Mouse (Mus musculus): ENCODE data around the gene Mgp. TPM values are rescaled to one million over a fixed set of nuclear protein-coding genes. Genes with fewer than 3 reads are reported as not detected.

The Mgp gene
- polyA plus RNA-seq (2015; fragmentation: Nextera tagmentation; extraction: Ambion mirVana), result 30.1 and 32.9 TPM in 2 replicates

DNA sequence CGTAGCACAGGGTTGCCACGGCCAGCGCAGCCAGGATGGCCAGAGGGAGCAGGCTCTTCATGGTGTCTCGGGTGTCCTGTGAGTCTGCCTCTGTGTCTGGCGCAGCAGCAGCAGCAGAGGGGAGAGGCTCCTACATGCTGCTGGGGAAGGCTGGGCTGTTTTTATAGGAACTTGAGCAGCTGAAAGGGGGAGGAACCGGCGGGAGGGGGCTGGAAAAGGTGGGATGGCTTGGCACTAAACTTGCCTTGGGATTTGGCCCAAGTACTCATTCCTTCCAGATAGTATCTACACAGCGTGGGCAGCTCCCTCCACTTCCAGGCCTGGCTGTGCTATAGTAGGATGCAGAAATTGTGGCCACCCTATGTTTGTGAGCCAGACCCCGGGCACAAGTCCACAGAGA, at the start of gene Mgp:
TSS of gene Mgp (minus strand) at position 154 of the 400 bp plus-strand sequence.
- Histone ChIP-seq H3K9me3 (no peaks in the 10 kb centered on the region), H3K4me2 (no peak within 1 kb of the TSS), H3K27ac (replicated peaks) (no peak within 1 kb of the TSS), H3K27me3 (no peaks in the 10 kb centered on the region), H3K4me1 (replicated peaks) (peaks cover 3% of the 10 kb centered on the region; the same call in 1 of the 2 replicates), H3K9ac (no peak within 1 kb of the TSS), H3K36me3 (no peaks in the 10 kb centered on the region), H3K4me3 (no peak within 1 kb of the TSS)
- WGBS, result 50% methylated on average over 9 of the region's 9 CpGs
- no peak for ATAC-seq (ENCODE audit: low read depth)

DNA sequence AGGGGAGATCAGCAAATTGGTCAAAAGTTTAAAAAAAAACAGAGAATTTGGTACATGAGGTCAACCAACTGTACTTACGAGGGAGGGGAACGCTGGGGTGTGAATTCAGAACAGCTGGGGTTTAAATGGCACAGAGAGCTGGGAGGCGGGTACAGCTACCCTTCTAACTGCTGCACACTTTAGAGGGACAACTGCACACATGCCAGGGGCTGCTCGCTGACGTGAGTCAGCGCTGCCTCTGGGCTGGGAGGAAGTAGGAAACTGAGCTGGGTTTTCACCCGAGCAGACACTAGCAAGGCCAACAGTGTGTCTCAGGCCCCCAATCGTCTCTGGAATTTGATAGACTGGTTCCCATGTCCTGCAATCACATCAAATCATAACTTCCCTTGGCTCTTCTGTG, 49.4 kb upstream of the Mgp start:
- ATAC-seq (ENCODE audit: low read depth), result no peak
- Histone ChIP-seq H3K9ac (no peak overlapping the region), H3K36me3 (no peaks in the 10 kb centered on the region), H3K9me3 (no peaks in the 10 kb centered on the region), H3K4me2 (no peak overlapping the region), H3K4me3 (no peak overlapping the region), H3K27me3 (no peaks in the 10 kb centered on the region), H3K27ac (replicated peaks) (no peak overlapping the region), H3K4me1 (replicated peaks) (no peaks in the 10 kb centered on the region)
- 83% methylated on average over 8 of the region's 8 CpGs for WGBS

DNA sequence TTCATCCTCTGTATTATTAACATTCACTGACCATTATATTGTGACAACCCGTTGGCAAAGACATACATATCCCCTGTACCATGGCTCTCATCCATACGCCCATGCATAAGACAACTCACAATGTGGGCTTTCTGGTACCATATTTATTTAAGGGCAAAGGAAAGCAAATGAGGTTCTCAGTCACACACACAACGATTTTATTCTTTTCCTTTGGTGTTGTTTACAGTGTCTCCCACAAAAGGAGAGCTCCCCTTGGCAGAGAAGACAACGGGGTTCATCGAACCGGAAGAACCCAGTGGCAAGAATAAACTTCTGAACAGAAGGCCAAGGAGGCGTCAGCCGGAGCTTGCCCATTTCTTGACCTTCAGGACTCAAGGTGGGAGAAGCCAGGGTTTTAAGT, 47.9 kb upstream of the Mgp start, which contains the start of gene Pde6h:
TSS of gene Pde6h (plus strand) at position 301 of the 400 bp plus-strand sequence.
- Histone ChIP-seq H3K27me3 (no peaks in the 10 kb centered on the region), H3K4me1 (replicated peaks) (no peaks in the 10 kb centered on the region), H3K4me3 (no peak within 1 kb of the TSS), H3K4me2 (no peak within 1 kb of the TSS), H3K9ac (no peak within 1 kb of the TSS), H3K9me3 (no peaks in the 10 kb centered on the region), H3K36me3 (no peaks in the 10 kb centered on the region), H3K27ac (replicated peaks) (no peak within 1 kb of the TSS)
- 87% methylated on average over 8 of the region's 8 CpGs for WGBS
- no peak for ATAC-seq (ENCODE audit: low read depth)

DNA sequence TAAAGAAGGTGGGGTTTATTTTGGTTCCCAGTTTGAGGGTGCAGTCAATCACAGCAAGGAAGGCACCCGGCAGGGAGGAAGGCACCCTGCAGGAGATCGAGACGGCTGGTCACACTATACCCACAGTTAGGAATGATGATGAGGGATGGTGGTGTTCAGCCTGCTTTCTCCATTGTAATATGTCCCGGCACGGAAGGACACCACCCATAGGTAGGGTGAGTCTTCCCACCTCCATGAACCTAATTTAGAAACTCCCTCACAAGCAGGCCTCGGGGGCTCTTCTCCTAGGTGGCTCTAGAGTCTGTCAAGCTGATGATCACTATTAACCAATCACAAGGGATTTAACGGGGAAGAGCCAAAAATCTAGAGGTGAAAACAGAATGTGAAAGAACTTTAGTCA, 47.2 kb upstream of the Mgp start:
- Histone ChIP-seq H3K27ac (replicated peaks) (no peak overlapping the region), H3K4me3 (no peak overlapping the region), H3K9ac (no peak overlapping the region), H3K4me2 (no peak overlapping the region), H3K9me3 (no peaks in the 10 kb centered on the region), H3K27me3 (no peaks in the 10 kb centered on the region), H3K36me3 (no peaks in the 10 kb centered on the region), H3K4me1 (replicated peaks) (no peaks in the 10 kb centered on the region)
- WGBS, result 89% methylated on average over 7 of the region's 7 CpGs
- ATAC-seq (ENCODE audit: low read depth), result no peak

DNA sequence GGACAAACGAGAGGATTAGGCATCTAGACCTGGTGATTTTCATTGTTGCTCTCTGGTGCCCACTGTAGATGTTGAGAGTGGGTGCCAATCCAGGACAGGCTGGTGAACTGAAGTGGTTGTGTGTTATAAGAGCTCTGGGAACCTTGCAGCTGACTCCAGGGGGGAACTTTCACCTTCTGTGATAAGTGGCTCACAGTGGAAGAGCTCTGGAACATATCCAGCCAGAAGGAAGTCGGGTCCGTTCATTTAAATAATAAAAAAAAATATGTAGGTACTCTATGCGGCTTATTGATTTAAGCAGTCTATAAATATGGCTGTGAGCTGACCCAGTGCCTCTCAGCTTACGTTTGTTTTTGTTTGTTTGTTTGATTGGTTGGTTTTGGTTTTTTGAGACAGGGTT, 46.5 kb upstream of the Mgp start, which contains the start of gene Erp27:
TSS of gene Erp27 (minus strand) at position 101 of the 400 bp plus-strand sequence.
- WGBS, result 83% methylated on average over 5 of the region's 5 CpGs

DNA sequence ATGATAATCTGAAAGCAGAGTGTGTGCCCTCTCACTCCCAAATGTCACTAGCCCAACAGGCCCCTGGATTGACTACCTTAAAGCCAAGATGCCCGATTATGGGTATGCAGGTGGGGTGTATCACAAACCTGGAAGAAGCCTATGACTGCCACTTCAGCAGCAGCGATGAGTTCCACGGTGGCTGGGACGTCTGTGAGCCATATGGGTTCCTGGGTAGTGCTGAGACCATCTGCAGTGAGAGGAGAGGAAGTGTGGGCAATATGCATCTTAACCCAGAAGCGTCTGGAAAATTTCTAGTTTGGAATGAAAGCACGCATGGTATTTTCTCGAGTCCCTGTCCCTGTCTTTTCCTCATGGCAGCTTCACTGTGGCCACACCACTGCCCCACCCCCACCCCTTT, 46.0 kb upstream of the Mgp start:
- H3K4me1 ChIP-seq (replicated peaks), result no peaks in the 10 kb centered on the region
- no peaks in the 10 kb centered on the region for H3K9me3 ChIP-seq
- 84% methylated on average over 7 of the region's 7 CpGs for WGBS
- H3K36me3 ChIP-seq, result no peaks in the 10 kb centered on the region
- H3K4me2 ChIP-seq, result no peak overlapping the region
- no peak overlapping the region for H3K27ac ChIP-seq (replicated peaks)
- no peaks in the 10 kb centered on the region for H3K27me3 ChIP-seq
- no peak for ATAC-seq (ENCODE audit: low read depth)
- H3K9ac ChIP-seq, result no peak overlapping the region
- H3K4me3 ChIP-seq, result no peak overlapping the region

More for the DNA sequence above, 46.5 kb upstream of the Mgp start, which contains the start of gene Erp27:
- Histone ChIP-seq H3K27me3 (no peaks in the 10 kb centered on the region), H3K27ac (replicated peaks) (no peak within 1 kb of the TSS), H3K4me1 (replicated peaks) (no peaks in the 10 kb centered on the region), H3K4me2 (no peak within 1 kb of the TSS), H3K9me3 (no peaks in the 10 kb centered on the region), H3K36me3 (no peaks in the 10 kb centered on the region), H3K4me3 (no peak within 1 kb of the TSS), H3K9ac (no peak within 1 kb of the TSS)
- ATAC-seq (ENCODE audit: low read depth), result no peak

DNA sequence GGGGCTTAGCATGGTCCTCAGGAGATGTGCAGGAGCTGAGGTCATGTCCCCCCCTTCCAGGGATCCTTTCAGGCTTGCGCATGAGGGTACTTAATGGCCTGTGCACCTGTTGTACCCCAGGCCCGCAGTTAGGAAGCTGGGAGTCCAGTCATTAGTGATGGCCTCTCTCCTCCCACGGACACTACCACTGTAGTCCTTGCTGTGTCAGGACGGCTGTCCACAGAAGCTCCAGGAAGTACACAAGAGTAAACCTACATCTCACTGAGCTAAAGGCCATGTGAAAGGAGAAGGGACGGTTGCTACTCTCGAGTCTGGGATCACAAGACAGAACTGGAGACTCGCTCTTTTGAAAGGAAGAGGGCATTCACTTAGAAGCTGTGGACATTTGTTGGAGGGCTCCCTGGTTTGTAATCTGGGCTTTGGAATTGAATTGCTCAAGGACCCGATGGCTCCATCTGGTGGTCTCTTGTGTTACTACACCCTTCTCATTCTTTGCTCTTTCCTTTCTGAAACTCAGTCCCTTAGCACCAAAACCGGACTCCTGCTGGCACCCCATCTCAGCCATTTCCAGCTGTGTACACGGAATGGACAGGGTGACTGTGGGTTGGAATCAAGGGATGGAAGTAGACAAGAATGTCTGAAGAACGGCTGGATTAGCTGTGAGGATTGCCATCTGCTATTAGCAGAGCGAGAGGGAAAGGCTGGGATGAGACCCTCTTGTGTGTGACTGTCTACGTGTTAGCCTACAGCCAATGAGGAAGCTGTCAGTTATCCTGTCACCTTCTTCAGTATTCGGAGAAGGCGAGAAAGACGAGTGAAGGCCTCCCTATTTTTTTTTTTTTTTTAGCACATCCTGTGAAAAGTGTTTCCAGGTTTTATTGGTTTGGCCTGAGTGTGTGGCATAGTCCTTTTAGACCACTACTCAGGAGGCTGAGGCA, 45.0 kb upstream of the Mgp start:
- no peaks in the 10 kb centered on the region for H3K27me3 ChIP-seq
- WGBS, result 43% methylated on average over 16 of the region's 16 CpGs
- no peak; the same call in 1 of the 2 replicates for ATAC-seq (ENCODE audit: low read depth)
- no peaks in the 10 kb centered on the region for H3K4me1 ChIP-seq (replicated peaks)
- H3K36me3 ChIP-seq, result no peaks in the 10 kb centered on the region
- H3K4me3 ChIP-seq, result no peak overlapping the region
- no peak overlapping the region for H3K27ac ChIP-seq (replicated peaks)
- no peaks in the 10 kb centered on the region for H3K9me3 ChIP-seq
- no peak overlapping the region for H3K9ac ChIP-seq
- H3K4me2 ChIP-seq, result no peak overlapping the region

DNA sequence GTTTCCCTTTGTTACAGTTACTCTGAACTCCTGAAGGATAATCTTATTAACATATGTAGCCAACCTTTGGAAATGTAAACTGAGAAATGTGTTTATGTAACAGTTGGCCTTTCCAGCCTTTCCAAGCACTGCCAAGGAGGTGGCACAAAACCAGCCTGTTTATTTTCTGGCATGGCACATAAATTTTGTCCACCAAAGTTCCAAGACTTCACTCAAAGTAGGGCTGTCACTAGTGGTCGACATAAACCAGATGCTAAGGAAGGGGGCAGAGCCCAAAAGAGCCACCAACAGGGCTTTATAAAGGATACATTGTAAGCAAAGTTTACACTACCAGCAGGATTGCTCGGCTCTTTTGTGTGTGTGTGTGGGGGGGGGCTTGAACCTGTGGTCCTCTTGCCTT, 42.3 kb upstream of the Mgp start:
- Histone ChIP-seq H3K9me3 (no peaks in the 10 kb centered on the region), H3K27me3 (0 out of 2 replicates have a peak, but pooled peaks cover 5% of the 10 kb centered on the region), H3K27ac (replicated peaks) (no peak overlapping the region), H3K4me2 (no peak overlapping the region), H3K9ac (no peak overlapping the region), H3K4me1 (replicated peaks) (peaks cover 8% of the 10 kb centered on the region), H3K36me3 (no peaks in the 10 kb centered on the region), H3K4me3 (no peak overlapping the region)
- ATAC-seq (ENCODE audit: low read depth), result no peak
- 2% methylated on average over 2 of the region's 2 CpGs for WGBS

DNA sequence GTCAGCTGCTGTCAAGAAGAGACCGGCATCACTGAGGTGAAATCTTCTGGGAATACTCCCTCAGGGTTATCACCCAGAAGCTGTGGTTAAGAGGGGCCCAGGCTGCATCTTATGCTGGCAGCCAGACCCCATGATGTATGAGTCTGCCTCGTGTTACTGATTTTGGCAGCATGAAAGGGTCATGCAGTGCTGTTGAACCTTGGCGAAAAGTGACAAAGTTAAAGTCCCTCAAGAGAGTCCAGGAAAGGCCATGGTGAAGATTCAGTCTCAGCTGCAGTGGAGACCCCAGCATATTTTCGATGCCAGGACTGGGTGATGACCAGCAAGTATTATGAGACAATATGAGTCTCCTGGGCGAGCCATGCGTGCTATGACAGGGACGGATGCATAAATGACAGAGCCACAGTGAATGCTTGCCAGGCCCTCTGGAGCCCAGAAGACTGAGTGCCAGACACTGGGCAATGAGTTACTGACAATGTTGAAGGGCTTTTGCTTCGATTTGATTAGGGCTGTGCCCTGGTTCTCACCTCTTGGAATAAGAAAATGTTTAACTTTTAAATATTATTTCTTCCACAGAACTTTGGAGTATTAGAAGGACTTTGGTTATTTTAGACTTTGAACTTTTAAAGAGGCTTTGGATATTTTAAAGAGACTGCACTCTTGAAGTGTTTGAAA, 40.2 kb upstream of the Mgp start:
- Histone ChIP-seq H3K4me1 (replicated peaks) (peaks cover 8% of the 10 kb centered on the region), H3K4me3 (no peak overlapping the region), H3K27ac (replicated peaks) (no peak overlapping the region), H3K36me3 (no peaks in the 10 kb centered on the region), H3K9ac (no peak overlapping the region), H3K27me3 (0 out of 2 replicates have a peak, but pooled peaks cover 5% of the 10 kb centered on the region), H3K9me3 (no peaks in the 10 kb centered on the region), H3K4me2 (no peak overlapping the region)
- 86% methylated on average over 8 of the region's 8 CpGs for WGBS
- ATAC-seq (ENCODE audit: low read depth), result no peak

DNA sequence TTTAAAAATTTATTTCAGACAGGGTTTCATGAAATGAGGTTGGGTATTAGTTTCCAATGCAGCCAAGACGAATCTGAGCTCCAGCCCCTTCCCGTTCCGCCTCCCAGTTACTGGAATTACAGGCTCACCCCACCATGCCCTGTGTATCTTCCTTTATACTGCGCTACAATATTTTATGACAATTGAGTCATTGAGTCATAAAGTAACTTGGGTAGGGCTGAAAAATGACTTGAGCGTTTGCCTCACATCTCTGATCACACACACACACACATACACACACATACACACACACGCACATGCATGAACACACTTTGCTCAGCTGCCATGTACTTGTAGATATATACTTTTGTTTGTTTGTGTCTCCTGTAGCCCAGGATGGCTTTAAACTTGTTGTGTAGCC, 38.6 kb upstream of the Mgp start:
- Histone ChIP-seq H3K4me3 (no peak overlapping the region), H3K4me1 (replicated peaks) (peaks cover 8% of the 10 kb centered on the region), H3K27ac (replicated peaks) (no peak overlapping the region), H3K27me3 (0 out of 2 replicates have a peak, but pooled peaks cover 5% of the 10 kb centered on the region), H3K9me3 (no peaks in the 10 kb centered on the region), H3K36me3 (no peaks in the 10 kb centered on the region), H3K4me2 (no peak overlapping the region), H3K9ac (no peak overlapping the region)
- ATAC-seq (ENCODE audit: low read depth), result no peak
- WGBS, result 92% methylated on average over 6 of the region's 6 CpGs

DNA sequence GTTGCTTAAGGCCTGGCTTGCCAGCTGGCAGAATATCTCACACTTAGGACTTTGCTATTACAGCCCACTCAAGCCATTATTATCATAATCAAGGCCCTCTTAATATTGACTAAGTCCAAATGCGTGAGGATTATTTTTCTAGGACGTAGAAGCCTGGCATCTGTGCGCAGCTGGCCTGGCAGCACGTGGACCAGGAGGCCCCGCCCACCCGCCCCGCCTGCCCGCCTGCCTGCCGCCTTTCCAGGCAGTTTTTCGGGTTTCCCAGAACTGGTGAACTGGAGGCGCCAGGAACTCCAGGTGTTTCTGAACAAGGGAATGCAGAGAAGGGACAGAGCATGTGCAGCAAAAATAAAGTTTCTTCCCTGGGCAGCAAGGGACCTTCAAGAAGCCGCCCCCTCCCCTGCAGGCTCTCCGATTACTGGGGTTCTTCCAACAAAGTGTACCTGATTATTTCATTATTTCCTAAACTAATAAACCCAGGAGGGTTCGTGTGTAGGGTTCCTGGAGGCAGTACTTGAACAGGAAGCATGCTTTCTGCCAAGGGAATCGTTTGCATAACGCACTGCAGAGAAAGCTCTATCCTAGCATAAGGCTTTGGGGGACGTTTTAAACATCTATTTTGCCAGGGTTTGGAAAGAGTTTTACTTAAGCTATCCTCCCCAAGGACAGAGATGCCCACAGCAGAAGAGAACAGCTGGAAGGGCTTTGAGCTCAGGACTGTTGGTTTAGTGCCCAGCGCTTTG, 37.9 kb upstream of the Mgp start:
- peaks cover 8% of the 10 kb centered on the region for H3K4me1 ChIP-seq (replicated peaks)
- peak overlapping the region; percentile 52 for H3K4me2 ChIP-seq
- peak; percentile 43; the same call in 1 of the 2 replicates for ATAC-seq (ENCODE audit: low read depth)
- no peaks in the 10 kb centered on the region for H3K9me3 ChIP-seq
- no peaks in the 10 kb centered on the region for H3K36me3 ChIP-seq
- 16% methylated on average over 18 of the region's 18 CpGs for WGBS
- H3K4me3 ChIP-seq, result peak overlapping the region; percentile 19
- 0 out of 2 replicates have a peak, but pooled peaks cover 5% of the 10 kb centered on the region for H3K27me3 ChIP-seq
- H3K9ac ChIP-seq, result peak overlapping the region; percentile 41
- H3K27ac ChIP-seq (replicated peaks), result no peak overlapping the region
